Mouse (Mus musculus): ENCODE data around the gene Dcst2.

Dcst2 gene

DNA sequence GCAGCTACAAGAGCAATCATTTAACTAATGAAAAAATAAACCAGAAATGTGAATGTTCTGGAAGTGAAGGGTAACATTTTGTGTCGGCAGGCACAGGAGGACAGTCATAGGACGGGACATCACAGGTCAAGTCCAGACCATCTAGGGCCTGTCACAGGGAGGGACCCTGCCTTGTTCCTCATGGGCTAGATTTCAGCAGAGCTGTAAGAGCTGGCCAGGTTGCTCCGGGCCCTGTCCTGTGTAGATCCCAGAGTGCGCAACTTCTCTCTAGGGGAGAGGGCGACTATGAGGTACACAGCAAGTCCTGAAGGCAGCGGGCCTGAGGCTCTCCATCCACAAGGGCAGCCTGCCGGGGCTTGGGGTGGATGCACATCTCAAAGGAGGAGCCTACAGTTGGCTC, at the start of gene Dcst2:
Gene Dcst2 (plus strand): TSS at position 301 of the 400 bp plus-strand sequence.
- no peak for DNase-seq

DNA sequence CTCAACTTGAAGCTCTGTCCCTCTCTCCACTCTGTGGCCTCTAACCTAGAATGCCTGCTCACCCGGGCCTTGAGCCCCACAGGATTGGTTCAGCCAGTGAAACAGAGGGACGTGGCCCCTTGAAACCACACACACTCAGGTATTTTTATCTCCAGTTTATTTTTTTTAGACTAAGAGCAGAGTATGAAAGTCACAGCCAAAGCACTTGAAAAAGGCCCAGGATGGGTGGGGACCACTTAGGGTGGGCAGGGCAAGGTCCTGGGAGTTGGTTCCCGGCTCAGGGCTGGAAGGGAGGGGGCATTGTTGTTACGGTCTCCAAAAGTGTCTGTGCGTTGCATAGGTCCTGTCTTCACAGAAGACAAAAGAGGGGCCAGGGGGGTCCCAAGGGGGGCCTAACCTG, 47.4 kb upstream of the Dcst2 start:
- DNase-seq: no peak

- no peak for DNase-seq
Measured at GRCm38 (mm10) chr3:89314791-89315190, 47.0 kb upstream of the Dcst2 start.

DNA sequence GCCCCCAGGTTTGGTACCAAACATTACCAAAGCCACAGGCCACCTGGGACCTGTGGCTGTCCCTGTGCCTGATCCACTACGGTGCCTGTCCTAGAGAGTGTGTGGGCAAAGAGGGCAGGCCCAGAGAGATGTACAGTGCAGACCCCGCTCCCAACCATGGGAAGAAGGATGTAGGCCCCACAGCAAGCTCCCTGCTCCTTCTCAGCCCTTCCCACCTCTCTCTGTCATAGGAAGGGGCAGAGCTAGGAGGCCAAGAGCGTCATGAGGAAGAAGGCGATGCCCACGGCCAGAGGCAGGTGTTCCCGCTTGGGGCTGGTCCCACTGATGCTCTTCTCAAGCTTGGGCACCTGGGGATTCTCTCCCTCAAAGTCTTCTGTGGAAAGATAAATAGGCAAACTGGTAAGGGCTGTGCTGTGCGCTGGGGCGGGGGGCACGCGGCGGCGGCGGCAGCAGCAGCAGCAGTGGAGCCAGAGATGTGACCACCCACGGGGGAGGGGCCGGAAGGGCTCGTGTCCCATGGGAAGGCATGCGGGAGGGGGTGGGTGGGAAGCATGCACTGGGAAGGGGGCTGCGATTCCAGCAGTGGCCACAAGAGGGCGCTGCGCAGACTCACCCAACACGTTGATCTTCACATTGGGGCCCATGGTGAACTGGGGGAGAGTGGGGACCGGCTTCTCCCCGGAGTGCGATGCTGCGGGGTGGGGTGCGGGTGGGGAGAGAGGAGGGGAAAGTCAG, 46.4 kb upstream of the Dcst2 start:
- DNase-seq: peak; percentile 83 to 93

DNA sequence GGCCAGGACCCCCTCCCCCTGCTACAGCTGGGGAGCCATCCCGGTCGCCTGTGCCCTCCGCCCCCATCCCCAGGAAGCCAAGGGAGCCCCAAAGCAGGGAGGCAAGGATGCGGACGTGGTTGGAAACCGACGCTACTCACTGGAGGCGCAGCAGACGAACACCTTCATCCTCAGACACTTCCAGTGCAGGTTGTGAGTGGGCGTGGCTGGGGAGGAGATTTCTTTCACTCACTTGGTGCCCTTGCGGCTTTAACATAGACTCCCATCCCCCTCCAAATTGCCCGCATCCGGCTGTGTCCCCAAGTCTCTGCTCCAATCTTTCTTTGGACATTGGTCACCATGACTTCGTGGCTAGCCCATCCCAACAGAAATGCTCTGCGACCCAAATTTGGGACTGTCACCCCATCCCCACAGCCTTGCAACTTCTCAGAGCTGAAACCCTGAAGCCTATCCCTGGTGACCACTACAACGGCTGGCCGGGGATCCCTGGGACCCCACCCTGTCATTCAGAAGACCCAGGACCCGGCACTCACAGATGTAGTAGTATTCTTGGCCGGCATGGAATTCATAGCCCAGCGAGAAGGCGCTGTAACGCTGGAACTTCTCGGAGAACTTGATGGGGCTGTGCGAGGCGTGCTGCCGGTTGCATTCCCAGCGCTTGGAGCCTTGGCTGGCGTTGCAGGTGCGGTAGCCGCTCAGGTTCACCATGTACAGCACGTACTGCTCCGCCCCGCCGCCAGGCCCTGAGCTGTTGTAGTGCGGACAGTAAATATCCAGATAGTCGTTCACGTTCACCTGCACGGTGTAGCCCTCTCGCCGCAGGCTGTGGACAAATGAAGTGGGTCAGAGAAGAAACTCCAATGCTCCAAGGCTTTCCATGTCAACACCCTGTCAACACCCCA, 45.6 kb upstream of the Dcst2 start:
- peak in 1 of 2 experiments; percentile 41 for DNase-seq

DNA sequence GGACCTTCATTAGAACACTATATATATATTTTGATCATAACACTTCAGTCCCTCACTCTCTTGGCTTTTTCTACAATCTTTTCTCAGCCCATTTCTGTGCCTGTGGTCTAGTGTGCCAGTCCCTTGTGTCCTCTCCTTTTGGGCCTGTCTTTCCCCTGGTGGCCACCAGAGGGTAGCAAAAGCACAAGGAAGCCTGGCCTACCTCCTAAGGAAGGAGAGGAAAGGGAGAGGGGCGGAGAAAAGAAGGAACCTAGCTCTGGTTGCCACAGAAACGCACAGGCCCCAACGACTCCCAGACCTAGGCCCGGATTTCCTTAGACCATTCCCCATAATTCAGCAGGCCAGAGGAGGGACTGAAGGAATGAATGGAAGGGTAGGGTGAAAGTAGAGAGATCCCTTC, 44.9 kb upstream of the Dcst2 start:
- DNase-seq: peak; percentile 93 to 94

GRCm38 (mm10) chr3:89317246-89317645, 44.5 kb upstream of the Dcst2 start:
- DNase-seq: no peak

DNA sequence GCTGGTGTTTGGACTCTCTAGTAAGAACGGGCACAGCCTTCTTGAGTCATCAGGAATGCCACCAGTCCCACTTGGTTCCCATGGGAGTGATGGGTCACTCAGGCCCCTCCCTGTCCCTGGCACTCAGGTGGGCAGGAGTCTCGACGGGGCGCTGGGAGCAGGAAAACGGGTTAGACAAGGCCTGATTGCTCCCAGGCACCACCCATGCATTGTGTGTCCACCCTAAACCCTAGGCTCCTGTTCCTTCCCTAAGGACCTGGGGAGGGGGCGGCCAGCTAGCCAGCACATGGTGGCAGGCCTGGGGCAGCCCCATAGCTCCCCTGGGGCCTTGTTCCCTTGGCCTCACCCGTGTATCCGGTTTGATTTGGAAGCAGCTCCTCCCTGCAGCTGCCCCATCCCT, 43.5 kb upstream of the Dcst2 start:
- peak in 1 of 2 experiments; percentile 20 for DNase-seq

GRCm38 (mm10) chr3:89318971-89319590, 42.7 kb upstream of the Dcst2 start:
- peak in 1 of 2 experiments; percentile 45 for DNase-seq

- DNase-seq: peak in 1 of 2 experiments; percentile 39
Measured at GRCm38 (mm10) chr3:89319591-89320350, 42.0 kb upstream of the Dcst2 start.

GRCm38 (mm10) chr3:89320581-89321182, 41.1 kb upstream of the Dcst2 start:
- DNase-seq: peak in 1 of 2 experiments; percentile 54

DNA sequence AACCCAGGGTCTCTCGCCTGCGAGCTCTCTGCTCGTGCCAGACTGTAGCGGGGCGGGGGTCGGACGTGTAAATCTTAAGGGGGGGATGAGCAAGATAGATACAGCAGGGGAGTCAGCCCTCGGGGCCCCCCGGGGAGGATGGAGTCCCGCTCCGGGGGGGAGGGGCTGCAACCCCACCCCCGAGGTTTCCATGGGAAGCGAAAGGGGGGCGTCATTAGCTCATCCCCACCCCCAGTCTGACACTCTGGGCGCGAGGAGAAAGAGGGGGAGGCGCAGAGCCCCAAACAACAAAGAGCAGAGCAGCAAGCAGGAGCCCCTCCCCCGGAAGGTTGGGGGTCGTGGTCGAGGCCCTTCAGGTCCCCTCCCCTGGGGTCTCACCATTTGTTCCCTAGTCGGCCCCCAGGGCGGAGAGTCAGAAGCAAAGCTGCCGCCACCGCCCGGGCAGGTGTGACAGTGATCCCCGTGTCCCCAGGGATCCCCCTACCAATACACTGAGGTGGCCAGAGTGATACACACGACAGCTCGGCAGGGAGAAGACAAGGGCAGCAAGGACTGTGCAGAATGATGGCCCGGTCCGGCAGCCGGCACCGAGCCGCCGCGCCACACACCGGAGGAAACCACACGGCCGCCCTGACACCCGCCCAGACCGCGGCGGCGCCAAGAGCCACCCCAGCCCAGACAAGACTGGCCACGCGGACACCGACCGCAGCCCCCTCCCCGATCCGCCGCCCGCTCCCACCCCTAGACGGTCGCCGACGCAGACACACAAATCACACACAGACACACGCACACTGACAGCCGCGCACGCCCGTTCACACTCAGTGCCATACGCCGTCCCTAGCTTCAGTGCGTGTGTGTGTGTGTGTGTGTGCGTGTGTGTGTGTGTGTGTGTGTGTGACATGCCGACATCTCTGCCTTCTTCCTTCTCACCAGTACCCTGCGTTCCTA, 40.3 kb upstream of the Dcst2 start:
- peak; percentile 38 to 56 for DNase-seq

GRCm38 (mm10) chr3:89322131-89322500, 39.7 kb upstream of the Dcst2 start:
- DNase-seq: no peak

DNA sequence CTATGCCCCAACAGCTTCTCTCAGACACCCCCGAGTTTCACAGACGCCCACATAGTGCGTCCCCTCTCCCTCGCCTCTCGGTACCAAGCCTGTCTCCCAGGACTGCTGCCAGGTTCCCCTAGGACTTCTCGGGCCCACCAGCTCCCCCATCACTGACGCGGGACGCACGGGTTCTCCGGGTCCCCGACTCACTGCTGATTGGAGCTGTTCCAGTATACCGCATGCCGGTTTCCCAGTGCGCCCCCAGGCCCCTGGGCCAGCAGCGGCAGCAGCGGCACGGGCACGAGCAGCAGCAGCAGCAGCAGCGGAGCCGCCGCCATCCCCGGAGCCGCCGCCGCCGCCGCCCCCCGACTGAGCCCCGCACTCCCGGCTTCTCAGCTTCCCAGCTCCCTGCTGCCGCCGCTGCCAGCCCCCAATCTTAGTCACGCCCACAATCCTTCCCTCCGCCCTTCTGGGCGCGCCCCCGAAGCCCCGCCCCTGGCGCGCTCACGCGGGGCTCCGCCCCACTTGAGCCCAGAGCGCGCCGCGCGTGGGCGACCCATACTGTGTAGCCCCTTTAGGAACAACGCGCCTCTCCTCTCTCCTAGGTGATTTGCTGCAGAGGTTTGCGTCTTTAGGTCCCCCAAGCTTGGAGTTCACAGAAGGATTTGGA, 39.1 kb upstream of the Dcst2 start, which contains the start of gene Efna3:
Gene Efna3 (minus strand): TSS at position 452 of the 652 bp plus-strand sequence.
- DNase-seq: peak; percentile 67 to 72

DNA sequence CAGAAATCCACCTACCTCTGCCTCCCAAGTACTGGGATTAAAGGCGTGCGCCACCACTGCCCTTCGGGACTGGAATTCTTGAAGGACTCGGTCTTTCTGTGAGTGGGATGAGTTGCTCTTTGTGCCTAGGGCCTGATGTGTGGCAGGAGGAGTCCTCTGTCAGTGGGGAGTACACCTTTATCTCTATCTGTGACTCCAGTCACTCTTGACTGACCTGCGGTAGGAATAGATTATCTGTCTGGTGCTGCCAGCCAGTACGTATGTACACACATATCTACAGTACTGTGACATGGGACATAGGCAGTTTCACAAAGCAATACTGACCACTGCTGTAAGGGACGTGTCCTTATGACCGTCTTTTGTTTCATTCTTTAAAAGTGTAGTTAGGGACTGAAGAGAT, 35.9 kb upstream of the Dcst2 start:
- DNase-seq: no peak

DNA sequence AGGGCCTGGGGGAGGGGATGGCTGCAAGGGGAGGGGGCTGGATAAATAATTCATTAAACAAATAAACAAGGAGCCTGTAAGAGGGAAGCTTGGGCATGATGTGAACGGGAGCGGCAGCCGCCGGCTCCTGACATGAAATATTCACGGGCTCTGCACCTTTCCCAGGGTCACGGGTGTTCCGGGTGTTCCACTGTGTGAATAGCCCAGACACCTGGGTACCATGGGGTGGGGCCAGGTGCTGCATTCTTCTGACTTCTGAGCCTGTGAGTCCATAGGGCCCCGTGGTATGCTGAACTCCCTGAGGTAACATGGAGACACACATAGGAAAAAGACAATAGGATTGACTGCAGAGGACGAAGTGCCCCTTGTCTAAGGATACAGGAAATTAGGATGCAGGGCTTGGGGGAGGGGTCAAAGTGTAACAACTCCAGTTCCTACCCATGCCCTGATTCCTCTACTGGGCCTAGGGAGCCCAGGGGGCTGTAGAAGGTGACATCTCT, 34.4 kb upstream of the Dcst2 start:
- DNase-seq: peak in 1 of 2 experiments; percentile 1

DNA sequence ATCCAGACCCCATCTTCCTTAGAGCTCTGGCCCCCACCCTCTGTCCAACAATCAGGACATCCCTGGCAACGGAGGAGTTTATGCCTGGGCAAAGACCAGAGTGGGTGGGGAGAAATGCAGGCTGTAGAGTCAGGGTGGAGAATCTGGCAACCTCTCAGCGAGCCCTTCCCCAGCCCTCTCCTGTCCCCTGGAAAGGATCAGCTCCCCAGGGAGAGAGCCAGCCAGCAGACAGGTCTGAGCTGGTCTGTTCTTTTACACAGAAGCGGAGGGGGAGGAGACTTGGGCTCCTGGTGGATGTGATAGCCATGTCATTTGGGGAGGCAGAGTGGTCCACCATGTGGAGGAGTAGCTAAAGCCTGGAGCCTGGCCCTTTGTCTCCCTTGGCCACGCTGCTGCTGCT, 33.2 kb upstream of the Dcst2 start:
- peak in 1 of 2 experiments; percentile 13 for DNase-seq

GRCm38 (mm10) chr3:89330346-89330745, 31.4 kb upstream of the Dcst2 start:
- DNase-seq: peak in 1 of 2 experiments; percentile 27

DNA sequence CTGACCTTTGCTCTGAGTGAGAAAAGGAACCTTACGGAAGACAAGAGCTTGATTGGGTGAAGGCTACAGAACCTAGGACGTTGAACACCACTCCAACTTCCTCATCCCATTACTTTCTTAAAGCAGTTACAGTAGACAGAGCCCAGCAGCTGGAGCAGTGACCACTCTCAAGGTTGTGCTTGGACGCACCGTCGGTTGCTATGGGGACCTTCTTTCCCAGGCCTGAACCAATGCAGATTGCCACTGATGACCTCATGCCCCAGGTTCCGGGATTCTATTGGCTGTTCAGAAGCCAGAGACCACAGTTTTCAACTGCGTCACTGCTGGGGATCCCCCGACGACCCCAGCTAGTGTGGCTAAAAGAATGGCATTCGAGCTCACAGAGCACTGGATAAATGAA, 30.8 kb upstream of the Dcst2 start:
- DNase-seq: no peak

GRCm38 (mm10) chr3:89331561-89331960, 30.2 kb upstream of the Dcst2 start:
- peak in 1 of 2 experiments; percentile 5 for DNase-seq
